Comparison of ENCODE assay signal across 9 mouse cellular contexts in genomic region chr11:73084804-73085231, GRCm38 (mm10). TPM values are rescaled to one million over a fixed set of nuclear protein-coding genes. Genes with fewer than 3 reads are reported as not detected.
DNase-seq lines count a peak whose midpoint lies in the region; ATAC-seq and TF ChIP-seq lines count a peak whose summit lies in the region.
"Had no signal": no experiment of that assay in that cellular context is flagged by ENCODE, and none has a peak within 500 bp of the region (broad histone marks: within the 10 kb centered on the region; RNA-seq: fewer than 3 reads in every experiment).

No protein-coding gene starts in this region.

- no peaks in the 10 kb centered on the region for H3K27me3 ChIP-seq in spleen, adult 2 months (ENCODE audit: control insufficient read depth, insufficient read depth, low read length)
- H3K27me3 ChIP-seq: embryonic facial prominence, embryonic 15.5 days had no signal

- H3K4me3 ChIP-seq in spleen, adult 2 months (ENCODE audit: extremely low read depth, insufficient read depth, insufficient read length) = no peak overlapping the region
- H3K4me3 ChIP-seq: embryonic facial prominence, embryonic 15.5 days had no signal

- DNase-seq in frontal cortex, postnatal 25 days (ENCODE audit: low spot score in 2 of 2) = no peak
- no peak for DNase-seq in spleen, adult 2 months (ENCODE audit: low read depth in 1 of 2, low spot score in 2 of 2)
- no peak for DNase-seq in spleen, postnatal 36 days (ENCODE audit: low spot score in 2 of 2)
- DNase-seq in kidney, postnatal 36 days = peak; percentile 83 to 92
- DNase-seq in lung, postnatal 14 days = peak; percentile 15
- no peak for DNase-seq in frontal cortex, adult 2 months (ENCODE audit: extremely low spot score in 1 of 2, low spot score in 1 of 2)

- TF ChIP-seq CTCF in spleen, adult 2 months (IDR thresholded peaks at IDR 0.05; ENCODE audit: extremely low read depth, insufficient read depth, insufficient read length, insufficient replicate concordance) = no peak

- peaks cover 8% of the 10 kb centered on the region for H3K36me3 ChIP-seq in spleen, adult 2 months (ENCODE audit: control insufficient read depth, insufficient read depth, low read length)

- WGBS in spleen, adult 2 months = 76% methylated on average over 10 of the region's 10 CpGs

- peaks cover 13% of the 10 kb centered on the region for H3K4me1 ChIP-seq in spleen, adult 2 months (ENCODE audit: control insufficient read depth, insufficient read depth, insufficient read length)

- TF ChIP-seq POLR2A in spleen, adult 2 months (IDR thresholded peaks at IDR 0.05; ENCODE audit: low read depth, low read length) = no peak

- H3K27ac ChIP-seq in spleen, adult 2 months (ENCODE audit: insufficient read depth, low read length) = peak overlapping the region; percentile 46; the same call in 1 of the 2 replicates
- H3K27ac ChIP-seq: embryonic facial prominence, embryonic 15.5 days had no signal

- ATAC-seq in frontal cortex, adult (ENCODE audit: low TSS enrichment) = peak; percentile 42
- no peak for ATAC-seq in megakaryocyte, adult 5-6 weeks (ENCODE audit: poor library complexity, severe bottlenecking)

RNA-seq across cellular contexts. Expression of gene Itgae, which starts 5.6 kb away (rescaled TPM):
- 5.0 and 5.1 TPM in 2 replicates for polyA plus RNA-seq in spleen, adult 2 months (2012; rRNA removed)
- polyA plus RNA-seq in frontal cortex, adult 2 months (2012; rRNA removed) = 0.17 and 0.18 TPM in 2 replicates
- total RNA-seq in megakaryocyte, adult 5-6 weeks (2015) = 0.09 and 0.22 TPM in 2 replicates
- total RNA-seq in megakaryocyte, adult 5-6 weeks (2017) = 0.04 and 0.15 TPM in 2 replicates

RNA-seq across cellular contexts. Expression of gene Ncbp3, which starts 37.2 kb away (rescaled TPM):
- 1.8 and 2.0 TPM in 2 replicates for polyA plus RNA-seq in spleen, adult 2 months (2012; rRNA removed)
- 7.5 and 7.7 TPM in 2 replicates for polyA plus RNA-seq in frontal cortex, adult 2 months (2012; rRNA removed)
- total RNA-seq in megakaryocyte, adult 5-6 weeks (2015) = 8.1 and 8.9 TPM in 2 replicates
- total RNA-seq in megakaryocyte, adult 5-6 weeks (2017) = 11.4 and 12.3 TPM in 2 replicates

RNA-seq across cellular contexts. Expression of gene Haspin, which starts 53.3 kb away (rescaled TPM):
- polyA plus RNA-seq in spleen, adult 2 months (2012; rRNA removed) = 2.2 and 2.5 TPM in 2 replicates
- polyA plus RNA-seq in frontal cortex, adult 2 months (2012; rRNA removed) = 0.15 and 0.24 TPM in 2 replicates
- 14.9 and 15.1 TPM in 2 replicates for total RNA-seq in megakaryocyte, adult 5-6 weeks (2015)
- total RNA-seq in megakaryocyte, adult 5-6 weeks (2017) = 19.2 and 21.8 TPM in 2 replicates

Comparison
In these comparisons a context has a peak if more than half of its experiments do, and no peak if none do; other contexts are left out.
1. DNase-seq: peak in kidney, postnatal 36 days (2 of 2) and lung, postnatal 14 days (single experiment); none in frontal cortex, postnatal 25 days (0 of 2), spleen, adult 2 months (0 of 2), spleen, postnatal 36 days (0 of 2) and frontal cortex, adult 2 months (0 of 2).